Mouse (Mus musculus): ENCODE data around the gene Apoh. TPM values are rescaled to one million over a fixed set of nuclear protein-coding genes. Genes with fewer than 3 reads are reported as not detected.

Apoh gene
- polyA plus RNA-seq, 1 experiment: not detected

GRCm38 (mm10) chr11:108447148-108447547 is 104.0 kb downstream of the Apoh start:
- Histone ChIP-seq H3K4me1 (ENCODE audit: control insufficient read depth, insufficient read depth, low read length) (no peaks in the 10 kb centered on the region), H3K4me3 (ENCODE audit: insufficient read depth, low read depth, low read length) (no peak overlapping the region), H3K27ac (ENCODE audit: insufficient read depth, low read depth, low read length) (no peak overlapping the region)
- TF ChIP-seq CTCF (IDR thresholded peaks at IDR 0.05; ENCODE audit: insufficient read depth, low read depth, low read length) (no peak), POLR2A (IDR thresholded peaks at IDR 0.05; ENCODE audit: insufficient read depth, low read depth, low read length) (no peak)

DNA sequence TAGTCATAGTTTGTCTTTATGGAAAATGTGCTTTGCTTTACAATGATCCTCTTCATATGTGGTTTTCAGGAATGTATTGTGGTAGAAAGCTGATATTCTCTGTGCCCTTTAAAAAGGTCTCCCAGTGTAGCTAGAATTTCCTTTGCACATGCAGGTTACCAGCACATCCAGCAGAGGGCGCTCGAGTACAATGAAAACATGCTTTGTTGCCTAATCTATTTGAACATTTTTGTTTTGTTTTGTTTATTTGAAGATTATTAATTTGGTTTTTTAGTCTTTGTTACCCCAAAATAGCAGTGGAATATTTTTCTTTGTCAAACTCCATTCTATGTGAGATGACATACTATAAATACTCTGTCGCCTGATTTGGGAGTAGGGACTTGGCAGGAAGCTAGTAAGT is 106.7 kb downstream of the Apoh start:
- no peak overlapping the region for H3K4me3 ChIP-seq (ENCODE audit: insufficient read depth, low read depth, low read length)
- no peak overlapping the region for H3K27ac ChIP-seq (ENCODE audit: insufficient read depth, low read depth, low read length)
- no peak for TF ChIP-seq CTCF (IDR thresholded peaks at IDR 0.05; ENCODE audit: insufficient read depth, low read depth, low read length)
- TF ChIP-seq POLR2A (IDR thresholded peaks at IDR 0.05; ENCODE audit: insufficient read depth, low read depth, low read length): no peak
- H3K4me1 ChIP-seq (ENCODE audit: control insufficient read depth, insufficient read depth, low read length): no peaks in the 10 kb centered on the region
- 15% methylated on average over 3 of the region's 3 CpGs for WGBS

- no peaks in the 10 kb centered on the region for H3K4me1 ChIP-seq (ENCODE audit: control insufficient read depth, insufficient read depth, low read length)
- no peak overlapping the region for H3K4me3 ChIP-seq (ENCODE audit: insufficient read depth, low read depth, low read length)
- 89% methylated on average over 3 of the region's 3 CpGs for WGBS
- TF ChIP-seq CTCF (IDR thresholded peaks at IDR 0.05; ENCODE audit: insufficient read depth, low read depth, low read length) (no peak), POLR2A (IDR thresholded peaks at IDR 0.05; ENCODE audit: insufficient read depth, low read depth, low read length) (no peak)
- no peak overlapping the region for H3K27ac ChIP-seq (ENCODE audit: insufficient read depth, low read depth, low read length)
Measured at GRCm38 (mm10) chr11:108459599-108459998, 116.4 kb downstream of the Apoh start.

Other genes with a start within 250 kb of the Apoh start
- gene Prkca, start 574 bp downstream of the Apoh start, polyA plus RNA-seq (2012; ENCODE audit: insufficient read depth, insufficient read length, low replicate concordance, missing spikeins): 195 and 266 TPM in 2 replicates
- gene Cep112, start 81.8 kb downstream of the Apoh start, polyA plus RNA-seq (2012; ENCODE audit: insufficient read depth, insufficient read length, low replicate concordance, missing spikeins): not detected in 2 replicates